Mouse (Mus musculus): ENCODE data around the gene Aqp9.

Aqp9 gene

GRCm38 (mm10) chr9:71168511-71168910, at the start of gene Aqp9:
Gene Aqp9 (minus strand): TSS chr9:71168682.
- no peak for DNase-seq (ENCODE audit: low spot score)

- DNase-seq (ENCODE audit: low spot score), result no peak
These were observed 49.3 kb upstream of the Aqp9 start for GRCm38 (mm10) chr9:71217793-71218095.

- DNase-seq (ENCODE audit: low spot score), result no peak
These were observed 48.7 kb upstream of the Aqp9 start for GRCm38 (mm10) chr9:71216996-71217792.

DNA sequence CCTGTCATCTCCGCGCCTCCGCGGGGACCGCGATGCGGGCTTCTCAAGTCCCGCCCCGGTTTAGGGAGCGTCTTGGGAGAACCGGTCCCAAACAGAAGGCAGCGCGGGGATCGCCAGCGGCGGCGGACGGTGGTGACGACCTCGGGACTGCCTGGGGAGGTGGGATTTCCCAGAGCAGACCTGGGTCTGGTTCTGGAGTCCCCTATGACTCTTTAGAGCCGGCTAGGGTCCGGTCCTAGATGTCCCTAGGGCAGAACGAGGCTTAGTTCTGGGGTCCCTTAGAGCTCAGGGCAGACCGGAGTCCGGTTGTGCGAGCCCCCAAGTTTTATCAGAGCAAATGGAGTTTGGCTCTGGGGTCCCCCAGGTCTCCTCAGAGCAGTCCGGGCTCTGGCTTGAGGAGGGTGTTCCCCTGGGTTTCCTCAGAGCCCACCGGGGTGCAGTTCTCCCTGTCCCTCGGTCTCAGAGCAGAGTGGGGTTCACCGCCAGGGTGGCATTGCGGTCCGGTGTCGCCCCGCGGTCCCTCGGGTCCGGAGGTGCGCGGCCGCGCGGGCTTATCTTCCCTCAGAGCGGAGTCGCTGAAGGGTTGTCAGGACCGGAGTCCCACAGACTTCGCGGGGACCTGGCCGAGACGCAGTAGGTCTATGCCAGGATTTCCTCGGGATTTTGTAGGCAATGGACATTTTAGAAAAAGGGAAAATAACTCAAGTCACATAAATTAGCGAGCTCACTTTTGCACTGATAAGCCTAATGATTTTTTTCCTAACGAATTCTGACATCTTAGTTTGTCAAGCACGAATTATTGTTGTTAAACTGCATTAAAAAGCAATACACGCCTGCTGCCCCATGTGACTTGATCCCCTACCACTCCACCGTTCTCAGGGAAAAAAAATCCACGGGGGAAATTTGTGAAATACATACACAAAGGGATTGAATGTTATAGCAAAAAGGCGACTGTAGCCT, 47.8 kb upstream of the Aqp9 start:
- DNase-seq (ENCODE audit: low spot score), result no peak

GRCm38 (mm10) chr9:71215248-71216035, 47.0 kb upstream of the Aqp9 start, which contains the start of gene Aldh1a2:
Gene Aldh1a2 (plus strand): TSS chr9:71215789.
- no peak for DNase-seq (ENCODE audit: low spot score)

- no peak for DNase-seq (ENCODE audit: low spot score)
These were observed 45.2 kb upstream of the Aqp9 start for GRCm38 (mm10) chr9:71213636-71214035.

- DNase-seq (ENCODE audit: low spot score), result no peak
These were observed 42.4 kb upstream of the Aqp9 start for GRCm38 (mm10) chr9:71210870-71211269.

DNA sequence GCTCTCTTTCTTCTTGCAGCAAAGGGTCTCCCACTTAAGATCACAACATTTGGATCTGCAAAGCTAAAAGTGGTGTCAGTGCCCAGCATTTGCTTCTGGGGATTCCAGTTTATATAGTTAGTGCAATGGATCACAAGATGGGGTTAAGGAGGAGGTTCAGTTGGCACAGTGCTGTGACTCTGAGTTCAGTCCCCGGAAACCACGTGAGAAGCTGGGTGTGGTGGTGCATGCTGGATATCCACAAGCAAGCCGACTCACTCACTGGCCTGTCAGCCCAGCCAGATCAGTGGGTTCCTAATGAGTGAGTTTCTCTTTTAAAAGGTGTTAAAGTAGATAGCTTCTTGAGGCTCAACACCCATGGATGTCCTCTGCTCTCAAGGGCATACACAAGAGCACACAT, 40.8 kb upstream of the Aqp9 start:
- no peak for DNase-seq (ENCODE audit: low spot score)

- no peak for DNase-seq (ENCODE audit: low spot score)
These were observed 33.8 kb upstream of the Aqp9 start for GRCm38 (mm10) chr9:71202265-71202664.

DNA sequence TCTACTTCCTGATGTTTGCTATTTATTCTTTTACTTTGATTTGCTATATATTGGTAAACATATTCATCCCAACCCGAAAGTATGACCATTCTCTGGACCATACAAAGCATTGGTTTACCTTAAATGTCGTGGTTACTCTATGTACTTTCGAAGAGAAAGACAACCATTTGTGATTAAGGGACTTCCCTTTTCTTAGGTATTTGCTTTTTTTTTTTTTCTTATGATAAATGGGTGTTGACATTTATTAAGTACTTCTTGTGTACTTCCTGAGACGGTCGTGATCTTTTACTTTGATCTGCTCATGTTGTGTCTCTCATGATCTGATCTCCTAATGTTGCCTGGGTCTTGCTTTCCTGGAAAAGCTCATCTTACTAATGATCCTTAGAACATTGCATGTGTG, 30.3 kb upstream of the Aqp9 start:
- DNase-seq (ENCODE audit: low spot score), result no peak

DNA sequence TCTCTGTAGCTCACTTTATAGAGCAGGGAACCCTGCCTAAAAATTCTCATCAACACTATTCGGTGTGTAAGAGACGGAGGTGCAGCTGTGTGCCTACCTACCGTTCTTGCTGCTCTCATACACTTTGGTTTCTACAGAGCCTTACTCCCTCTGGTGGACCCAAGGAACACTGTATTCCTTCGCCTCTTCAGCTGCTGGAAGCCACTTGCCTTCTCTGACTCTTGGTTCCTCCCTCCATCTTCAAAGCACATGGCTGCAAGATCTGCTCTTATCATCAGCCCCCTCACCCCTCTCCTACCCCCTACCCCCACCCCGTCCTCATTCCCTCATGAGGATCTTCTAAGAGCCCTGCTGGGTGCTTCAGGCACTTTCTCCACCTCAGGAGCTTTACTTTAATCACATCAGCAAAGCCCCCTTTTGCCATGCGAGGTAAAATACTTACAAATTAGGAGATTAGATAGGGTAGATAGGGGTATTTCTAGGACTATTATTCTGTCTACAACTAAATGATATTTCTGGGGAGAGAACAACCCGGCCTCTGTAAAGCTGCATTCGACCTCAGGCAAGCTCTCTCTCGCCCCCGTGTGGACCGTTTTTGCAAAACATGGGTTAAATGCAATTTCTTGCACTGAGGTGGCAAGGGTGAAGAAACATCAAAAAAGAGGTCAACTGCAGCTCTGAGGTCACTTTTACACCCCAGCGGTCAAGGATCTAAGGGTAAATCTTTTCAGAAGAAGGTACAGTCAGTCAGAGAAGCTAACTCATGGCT, 20.3 kb upstream of the Aqp9 start:
- no peak for DNase-seq (ENCODE audit: low spot score)

- DNase-seq (ENCODE audit: low spot score), result no peak
These were observed 18.9 kb upstream of the Aqp9 start for GRCm38 (mm10) chr9:71187396-71187795.

DNA sequence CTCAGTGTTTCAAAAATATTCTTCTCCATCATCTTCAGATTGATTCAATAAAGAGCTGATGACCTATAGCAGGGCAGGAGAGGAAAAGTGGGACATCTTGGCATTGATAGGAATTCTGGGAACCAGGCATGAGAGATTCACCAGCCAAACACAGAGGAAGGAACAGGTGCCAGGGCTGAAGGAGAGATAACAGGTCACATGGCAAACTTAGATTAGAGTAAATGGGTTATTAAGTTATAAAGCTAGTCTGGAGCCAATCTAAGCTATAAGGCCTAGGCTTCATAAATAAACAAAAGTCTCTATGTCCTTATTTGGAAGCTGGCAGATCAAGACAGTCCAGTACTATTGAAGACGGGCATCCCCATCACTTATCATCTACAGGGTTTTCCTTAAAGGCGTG, 17.3 kb upstream of the Aqp9 start:
- DNase-seq (ENCODE audit: low spot score), result no peak

DNA sequence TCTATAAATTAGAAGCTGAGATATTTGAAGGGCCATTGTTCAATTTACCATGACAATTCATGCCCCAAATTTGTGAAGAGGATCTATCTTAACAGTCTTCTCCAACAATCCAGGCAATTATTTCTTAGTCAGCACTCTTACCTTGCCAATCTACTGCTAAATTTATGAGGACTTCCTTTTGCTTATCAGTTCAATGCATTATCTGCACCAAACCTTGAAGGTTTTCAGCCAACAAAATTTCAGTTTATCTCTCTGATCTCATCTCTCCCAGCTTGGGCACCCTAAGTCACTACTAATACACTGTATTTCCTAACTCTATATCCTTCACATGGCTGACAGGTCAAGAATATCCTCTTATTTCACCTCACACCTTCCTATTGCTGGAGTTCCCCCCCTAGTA, 16.8 kb upstream of the Aqp9 start:
- no peak for DNase-seq (ENCODE audit: low spot score)

GRCm38 (mm10) chr9:71179964-71180700, 11.7 kb upstream of the Aqp9 start:
- DNase-seq (ENCODE audit: low spot score), result no peak

DNA sequence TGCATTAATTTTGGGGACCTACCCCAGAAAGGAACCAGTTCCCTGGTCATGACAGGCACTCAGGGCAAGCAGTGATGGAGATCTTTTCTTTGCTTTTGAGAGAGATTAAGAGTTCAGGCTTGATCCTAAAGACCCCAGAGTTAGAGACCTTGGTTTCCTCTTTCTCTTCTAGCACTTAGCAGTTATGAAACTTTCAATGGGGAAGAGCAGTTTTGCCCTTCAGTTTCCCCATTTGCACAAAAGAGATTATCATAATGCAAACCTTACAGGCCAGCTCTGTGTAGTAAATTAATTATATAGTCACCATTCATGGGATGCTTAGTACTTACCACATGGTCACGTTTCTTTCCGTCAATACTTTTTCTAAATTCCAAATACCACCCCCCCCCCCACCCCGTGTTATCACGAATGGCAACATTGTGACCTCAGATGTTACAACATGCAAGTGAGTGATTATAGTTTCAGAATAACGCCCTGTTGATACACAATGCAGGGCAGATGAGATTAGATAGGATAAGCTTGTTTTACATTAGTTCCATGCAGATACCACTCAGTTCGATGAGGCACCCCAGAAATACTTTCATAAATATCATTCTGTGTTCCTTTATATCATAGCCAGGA, 10.9 kb upstream of the Aqp9 start:
- DNase-seq (ENCODE audit: low spot score), result no peak

- DNase-seq (ENCODE audit: low spot score), result no peak
These were observed 7.2 kb upstream of the Aqp9 start for GRCm38 (mm10) chr9:71175686-71176085.

DNA sequence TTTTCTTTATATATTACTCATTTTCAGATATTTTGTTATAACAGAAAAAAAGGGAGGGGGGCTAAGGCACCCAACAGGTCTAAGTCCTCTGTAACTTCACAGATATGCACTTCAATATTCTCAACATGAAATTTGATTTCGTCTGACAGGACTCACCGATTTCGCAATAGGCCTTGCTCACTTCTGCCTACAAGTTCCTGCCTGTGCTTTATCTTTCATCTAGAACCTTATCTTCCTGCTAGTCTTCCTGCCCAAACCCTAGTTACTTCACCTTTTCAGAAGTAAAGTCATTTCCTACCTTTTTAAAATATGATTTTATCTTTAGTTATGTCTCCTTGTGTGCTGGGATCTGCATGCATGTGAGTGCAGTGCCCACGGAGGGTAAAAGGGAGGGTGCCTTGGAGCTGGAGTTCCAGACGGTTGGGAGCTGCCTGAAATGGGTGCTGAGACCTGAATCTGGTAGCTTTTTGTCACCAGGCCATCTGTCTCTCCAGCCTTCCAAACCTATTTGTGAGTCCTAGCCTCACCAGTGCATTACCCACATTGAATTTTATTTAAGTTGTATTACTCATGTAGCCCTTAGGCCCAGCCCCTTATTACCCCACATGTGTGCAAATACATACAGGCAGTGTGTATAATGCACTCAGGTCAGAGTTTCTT, 6.0 kb upstream of the Aqp9 start:
- DNase-seq (ENCODE audit: low spot score), result no peak

DNA sequence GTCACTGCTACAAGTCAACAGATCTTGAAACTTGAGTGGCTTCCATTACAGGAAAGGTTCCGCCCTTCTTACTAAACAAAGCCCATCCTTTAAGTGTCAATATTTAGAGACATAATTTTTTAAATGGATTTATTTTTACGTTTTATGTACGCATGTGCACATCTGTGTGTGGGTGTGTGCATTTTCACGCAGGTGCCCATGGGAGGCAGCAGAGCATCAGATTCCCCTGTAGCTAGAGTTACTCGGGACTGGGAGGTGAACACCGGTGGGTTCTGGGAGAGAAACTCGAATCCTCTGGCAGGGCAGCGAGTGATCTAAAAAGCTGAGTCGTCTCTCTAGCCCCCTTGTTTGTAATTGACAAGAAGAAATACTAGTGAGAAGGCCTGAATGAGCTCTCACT, 5.1 kb upstream of the Aqp9 start:
- DNase-seq (ENCODE audit: low spot score), result no peak

All from layer of hippocampus, adult 9-10 months (tissue).